Mouse (Mus musculus): ENCODE data around the gene Sema4g. TPM values are rescaled to one million over a fixed set of nuclear protein-coding genes. Genes with fewer than 3 reads are reported as not detected.
A peak's percentile ranks its signal among the peaks of the same experiment; 100 is the strongest.

Gene Sema4g
- total RNA-seq, 2 experiments from 2014 or later, result 59.6 to 62.9 TPM

GRCm38 (mm10) chr19:45017216-45017771 is 28.4 kb downstream of the Sema4g start:
- DNase-seq (ENCODE audit: extremely low spot score in 1 of 2, low spot score in 2 of 2), result peak; percentile 72 to 92
- intact Hi-C loops (cut with DNase I), result loop anchor here (2.0 kb wide), 1 partner anchor 14 kb away; no protein-coding TSS in a partner anchor

GRCm38 (mm10) chr19:45017909-45018308 is 29.0 kb downstream of the Sema4g start:
- intact Hi-C loops (cut with DNase I), result loop anchor here (2.0 kb wide), 1 partner anchor 13 kb away; no protein-coding TSS in a partner anchor
- DNase-seq (ENCODE audit: extremely low spot score in 1 of 2, low spot score in 2 of 2), result peak; percentile 75 to 94

DNA sequence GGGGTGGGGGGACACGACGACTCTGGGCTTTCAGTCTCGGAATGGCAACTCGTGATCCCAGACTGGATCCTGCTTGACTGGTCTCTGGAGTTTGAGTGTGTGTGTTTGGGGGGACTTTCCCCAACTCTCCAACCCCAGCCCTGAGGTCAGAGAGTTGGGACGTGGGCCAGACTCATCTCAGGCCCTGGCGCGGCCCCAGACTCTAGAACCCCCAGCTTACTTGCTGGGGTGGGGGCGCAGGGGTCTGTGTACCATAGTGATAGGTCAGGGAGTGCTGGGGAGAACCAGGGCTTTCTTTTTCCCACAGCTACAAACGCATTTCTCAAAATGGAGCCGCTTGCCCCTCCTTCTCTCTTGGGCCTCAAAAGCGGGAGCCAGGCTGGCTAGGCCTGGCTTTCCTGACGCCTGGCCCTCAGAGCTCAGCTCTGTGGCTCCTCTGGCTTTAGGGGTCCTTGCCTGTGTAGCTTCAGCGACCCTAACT is 29.5 kb downstream of the Sema4g start:
- peak in 1 of 2 experiments; percentile 55 for DNase-seq (ENCODE audit: extremely low spot score in 1 of 2, low spot score in 2 of 2)
- intact Hi-C loops (cut with DNase I), result no loop called here

DNA sequence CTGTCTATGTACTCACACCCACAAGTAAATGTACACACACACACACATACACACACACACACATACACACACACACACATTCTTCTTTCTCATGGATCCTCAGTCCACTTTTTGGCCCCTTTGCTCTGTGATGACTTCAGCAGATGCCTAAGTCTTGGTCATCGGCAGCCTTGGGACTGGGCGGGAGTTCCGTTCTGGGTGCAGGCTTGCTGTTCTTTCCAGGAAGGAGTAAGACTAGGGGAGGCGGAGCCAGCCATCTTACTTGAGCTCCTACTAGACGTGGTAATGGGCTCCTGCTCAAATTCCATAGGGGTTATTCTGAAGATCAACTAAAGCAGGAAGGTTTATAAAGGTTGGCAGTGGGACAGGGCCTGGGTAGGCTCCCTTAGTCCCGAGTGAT is 31.4 kb downstream of the Sema4g start:
- DNase-seq (ENCODE audit: extremely low spot score in 1 of 2, low spot score in 2 of 2), result no peak
- intact Hi-C loops (cut with DNase I), result no loop called here

GRCm38 (mm10) chr19:45021362-45021761 is 32.5 kb downstream of the Sema4g start:
- intact Hi-C loops (cut with DNase I), result no loop called here

GRCm38 (mm10) chr19:45023993-45024392 is 35.1 kb downstream of the Sema4g start:
- intact Hi-C loops (cut with DNase I), result no loop called here
- DNase-seq (ENCODE audit: extremely low spot score in 1 of 2, low spot score in 2 of 2), result no peak

More at GRCm38 (mm10) chr19:45021362-45021761, 32.5 kb downstream of the Sema4g start:
- DNase-seq (ENCODE audit: extremely low spot score in 1 of 2, low spot score in 2 of 2), result no peak

DNA sequence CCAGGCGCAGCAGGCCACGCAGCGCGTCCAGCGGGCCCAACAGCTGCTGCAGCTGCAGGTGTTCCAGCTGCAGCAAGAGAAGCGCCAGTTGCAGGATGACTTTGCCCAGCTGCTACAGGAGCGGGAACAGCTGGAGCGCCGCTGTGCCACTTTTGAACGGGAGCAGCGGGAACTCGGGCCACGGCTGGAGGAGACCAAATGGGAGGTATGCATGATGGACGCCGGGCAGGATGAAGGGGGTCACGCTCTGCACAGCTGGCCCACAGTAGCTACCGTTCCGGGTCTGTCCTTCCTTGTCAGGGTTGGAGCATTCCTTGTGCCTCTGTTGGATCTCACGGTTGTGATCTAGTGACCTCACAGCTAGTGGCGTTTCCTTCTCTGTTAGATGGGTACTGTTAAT is 35.9 kb downstream of the Sema4g start:
- no peak for DNase-seq (ENCODE audit: extremely low spot score in 1 of 2, low spot score in 2 of 2)
- intact Hi-C loops (cut with DNase I), result no loop called here

GRCm38 (mm10) chr19:45025937-45026568 is 37.2 kb downstream of the Sema4g start:
- no peak for DNase-seq (ENCODE audit: extremely low spot score in 1 of 2, low spot score in 2 of 2)
- intact Hi-C loops (cut with DNase I), result no loop called here

DNA sequence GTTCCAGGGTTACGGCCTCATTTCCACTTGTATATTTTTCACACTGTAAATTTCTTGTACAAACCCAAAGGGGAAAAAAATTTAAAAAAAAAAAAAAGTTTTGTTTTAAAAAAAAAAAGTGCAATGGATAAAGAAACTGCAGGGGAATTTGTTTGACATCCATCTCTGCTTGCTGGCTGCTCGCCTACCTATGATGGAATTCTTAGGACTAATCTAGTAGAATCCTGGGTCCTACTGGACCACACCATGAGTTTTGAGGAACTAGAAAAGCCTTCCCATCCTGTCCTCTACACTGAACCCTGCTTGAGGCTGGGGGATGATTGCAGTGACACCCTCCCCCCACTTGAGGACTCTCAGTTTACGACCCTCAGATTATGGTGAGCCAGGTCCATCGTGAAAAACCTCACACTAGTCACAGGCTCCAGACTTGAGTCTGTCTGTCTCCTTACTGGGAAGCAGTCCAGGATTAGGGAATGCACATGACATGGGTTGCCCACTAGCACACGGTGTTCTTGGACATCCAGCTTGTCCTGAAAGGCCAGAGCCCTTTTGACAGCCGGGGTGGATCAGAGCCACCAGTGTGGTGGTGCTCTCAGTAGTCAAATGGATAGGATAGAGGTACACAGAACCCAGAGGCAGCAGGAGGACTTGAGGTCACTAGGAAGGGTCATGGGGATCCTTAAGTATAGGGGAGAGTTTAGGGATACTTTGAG is 38.2 kb downstream of the Sema4g start:
- intact Hi-C loops (cut with DNase I), result no loop called here
- DNase-seq (ENCODE audit: extremely low spot score in 1 of 2, low spot score in 2 of 2), result no peak

DNA sequence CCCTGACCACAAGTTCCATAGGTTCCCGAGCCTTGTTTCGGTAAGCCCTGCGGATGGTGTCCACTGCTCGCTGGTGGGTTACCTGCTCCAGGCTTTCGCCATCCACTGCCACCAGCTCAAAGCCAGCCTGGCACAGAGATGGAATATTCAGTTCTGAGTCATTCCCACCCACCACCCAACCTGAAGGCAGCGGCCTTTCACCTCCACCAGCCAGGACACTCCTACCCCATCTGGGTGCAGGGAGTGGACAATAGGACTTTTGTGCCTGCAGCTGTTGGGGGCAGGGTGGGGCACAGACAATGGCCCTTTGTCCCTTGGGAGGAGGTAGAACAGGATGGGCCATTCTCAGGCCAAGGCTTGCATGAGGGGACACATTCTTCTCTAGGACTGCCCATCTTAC is 38.9 kb downstream of the Sema4g start:
- intact Hi-C loops (cut with DNase I), result no loop called here
- DNase-seq (ENCODE audit: extremely low spot score in 1 of 2, low spot score in 2 of 2), result no peak

GRCm38 (mm10) chr19:45028746-45029145 is 39.8 kb downstream of the Sema4g start:
- DNase-seq (ENCODE audit: extremely low spot score in 1 of 2, low spot score in 2 of 2), result no peak
- intact Hi-C loops (cut with DNase I), result no loop called here

GRCm38 (mm10) chr19:45029571-45029970 is 40.7 kb downstream of the Sema4g start:
- intact Hi-C loops (cut with DNase I), result no loop called here
- DNase-seq (ENCODE audit: extremely low spot score in 1 of 2, low spot score in 2 of 2), result no peak

GRCm38 (mm10) chr19:45030111-45030510 is 41.2 kb downstream of the Sema4g start:
- intact Hi-C loops (cut with DNase I), result loop anchor here (2.0 to 5.0 kb wide), 2 partner anchors 13 to 38 kb away; no protein-coding TSS in a partner anchor

GRCm38 (mm10) chr19:45030746-45031693 is 42.1 kb downstream of the Sema4g start:
- intact Hi-C loops (cut with DNase I), result loop anchor here (2.0 to 5.0 kb wide), 2 partner anchors 14 to 39 kb away; no protein-coding TSS in a partner anchor

More at GRCm38 (mm10) chr19:45030111-45030510, 41.2 kb downstream of the Sema4g start:
- peak in 1 of 2 experiments; percentile 81 for DNase-seq (ENCODE audit: extremely low spot score in 1 of 2, low spot score in 2 of 2)

DNA sequence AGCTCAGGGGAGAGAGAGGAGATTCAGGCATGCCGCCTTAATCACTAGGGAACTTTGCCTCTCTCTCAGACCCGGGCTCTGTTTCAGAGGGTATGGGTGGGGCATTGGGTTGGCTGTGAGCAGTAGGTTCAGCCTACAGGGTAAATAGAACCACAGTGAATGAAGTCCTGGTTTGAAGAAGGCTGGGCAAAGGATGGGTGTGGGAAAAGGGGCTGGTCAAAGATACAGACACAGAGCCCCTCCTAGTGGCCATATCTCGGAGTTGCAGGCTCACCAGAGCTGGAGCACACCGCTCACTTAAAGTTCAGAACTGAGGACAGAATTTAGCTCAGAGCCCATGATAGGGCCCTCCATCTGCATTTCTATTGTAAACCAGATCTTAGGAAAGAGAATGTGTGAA is 42.9 kb downstream of the Sema4g start:
- peak in 1 of 2 experiments; percentile 84 for DNase-seq (ENCODE audit: extremely low spot score in 1 of 2, low spot score in 2 of 2)
- intact Hi-C loops (cut with DNase I), result loop anchor here (2.0 to 5.0 kb wide), 2 partner anchors 15 to 39 kb away; no protein-coding TSS in a partner anchor

More at GRCm38 (mm10) chr19:45030746-45031693, 42.1 kb downstream of the Sema4g start:
- DNase-seq (ENCODE audit: extremely low spot score in 1 of 2, low spot score in 2 of 2), result peak; percentile 71 to 85

GRCm38 (mm10) chr19:45032570-45033332 is 43.9 kb downstream of the Sema4g start:
- peak in 1 of 2 experiments; percentile 76 for DNase-seq (ENCODE audit: extremely low spot score in 1 of 2, low spot score in 2 of 2)
- intact Hi-C loops (cut with DNase I), result loop anchor here (5.0 kb wide), 1 partner anchor 40 kb away; no protein-coding TSS in a partner anchor

- peak in 1 of 2 experiments; percentile 82 for DNase-seq (ENCODE audit: extremely low spot score in 1 of 2, low spot score in 2 of 2)
- intact Hi-C loops (cut with DNase I), result no loop called here
Observed at GRCm38 (mm10) chr19:45036867-45037266, 48.0 kb downstream of the Sema4g start.
